Mouse (Mus musculus): ENCODE results near the gene Zfy2.

The Zfy2 gene

GRCm38 (mm10) chrY:2170309-2170708, at the start of gene Zfy2:
Zfy2 (minus strand) TSS chrY:2170409.
- no peak for DNase-seq (ENCODE audit: low spot score in 2 of 2)
